8 mouse cellular contexts compared by ENCODE assay signal in the genomic region with DNA sequence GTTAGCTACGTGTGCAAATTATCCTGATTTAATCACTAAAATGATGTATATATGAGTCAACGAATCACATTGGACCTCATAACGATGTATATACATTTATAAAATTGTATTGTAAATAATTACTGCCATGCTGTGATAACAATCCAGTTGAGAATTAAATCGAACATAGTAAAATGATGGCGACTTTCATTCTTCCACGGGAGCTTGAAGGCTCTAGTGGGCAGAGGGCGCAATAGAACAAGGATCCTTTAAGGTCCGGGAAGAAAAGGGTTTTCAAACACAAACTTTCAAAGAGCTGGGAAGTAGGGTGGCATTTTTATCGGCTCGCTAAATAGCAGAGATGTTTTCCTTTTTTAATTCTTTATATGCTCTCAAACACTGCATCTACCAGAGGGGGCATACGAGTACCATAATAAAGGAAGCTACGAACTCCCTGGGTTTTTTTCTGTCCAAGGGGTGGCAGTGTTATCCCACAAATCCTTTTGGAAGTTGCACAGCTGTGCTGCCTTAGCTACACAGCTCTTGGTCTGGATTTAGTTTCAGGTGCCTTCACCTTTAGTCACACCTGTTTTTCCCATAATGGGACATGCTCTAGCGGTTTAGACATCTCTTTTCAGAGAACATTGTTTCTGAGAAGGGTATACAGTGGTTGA.
DNase-seq lines count a peak whose midpoint lies in the region; ATAC-seq and TF ChIP-seq lines count a peak whose summit lies in the region.

No protein-coding gene starts in this region.

- no peaks in the 10 kb centered on the region for H3K27me3 ChIP-seq in lung, postnatal 0 days (replicated peaks; ENCODE audit: insufficient read depth, low read length)

- peak; percentile 33 for DNase-seq in WW6 (ENCODE audit: low read depth, low spot score)
- peak; percentile 16 for DNase-seq in cerebellum, adult 8-10 months
- DNase-seq in heart, postnatal 4 days: peak; percentile 84
- peak; percentile 69 to 87 for DNase-seq in layer of hippocampus, adult 18-20 months (ENCODE audit: low spot score in 2 of 2)
- peak; percentile 90 for DNase-seq in lung, postnatal 0 days (ENCODE audit: low spot score)
- peak; percentile 91 for DNase-seq in retina, embryonic 14.5 days (ENCODE audit: low spot score)

- no peaks in the 10 kb centered on the region for H3K36me3 ChIP-seq in lung, postnatal 0 days (ENCODE audit: insufficient read depth, low read length)

- TF ChIP-seq EP300 in lung, postnatal 0 days (IDR thresholded peaks at IDR 0.05): 0 out of 2 replicates have a peak, but pooled peaks have one; percentile 6

- WGBS in lung, postnatal 0 days: 23% methylated on average over 13 of the region's 13 CpGs

- no peaks in the 10 kb centered on the region for H3K4me1 ChIP-seq in lung, postnatal 0 days (ENCODE audit: insufficient read depth, low read depth, low read length)

- H3K9me3 ChIP-seq in lung, postnatal 0 days (ENCODE audit: low read length): no peaks in the 10 kb centered on the region

- ATAC-seq in frontal cortex, adult (ENCODE audit: low TSS enrichment): peak; percentile 100
- ATAC-seq in lung, postnatal 0 days: peak; percentile 83
- ATAC-seq in inflammation-experienced regulatory T-cells, adult 6 months: no peak

- peak overlapping the region; percentile 14; the same call in 1 of the 2 replicates for H3K4me3 ChIP-seq in lung, postnatal 0 days (ENCODE audit: low read depth, low read length)

- no peak overlapping the region for H3K27ac ChIP-seq in lung, postnatal 0 days (ENCODE audit: low read length)

- H3K9ac ChIP-seq in lung, postnatal 0 days (replicated peaks; ENCODE audit: low read depth): no peak overlapping the region

- peak overlapping the region; percentile 33; the same call in 1 of the 2 replicates for H3K4me2 ChIP-seq in lung, postnatal 0 days (replicated peaks; ENCODE audit: low read depth, low read length)

- TF ChIP-seq CTCF in lung, postnatal 0 days (IDR thresholded peaks at IDR 0.05): peak; percentile 83

Comparison
In these comparisons a context has a peak if more than half of its experiments do, and no peak if none do; other contexts are left out.
1. DNase-seq: peak in every context shown above with its lines; median percentile 91 in retina, embryonic 14.5 days; 90 in lung, postnatal 0 days; 84 in heart, postnatal 4 days; 78 in layer of hippocampus, adult 18-20 months; 33 in WW6; 16 in cerebellum, adult 8-10 months.